In genomic region chr2:110229143-110230087, GRCm38 (mm10) we compare ENCODE assay signal across 8 mouse cellular contexts.
A peak's percentile ranks its signal among the peaks of the same experiment; 100 is the strongest.
DNase-seq lines count a peak whose midpoint lies in the region; ATAC-seq and TF ChIP-seq lines count a peak whose summit lies in the region.

No protein-coding gene starts in this region.

- peak; percentile 86 for ATAC-seq in hindbrain, postnatal 0 days
- peak; percentile 74; the same call in 1 of the 2 replicates for ATAC-seq in stomach, embryonic 14.5 days (ENCODE audit: insufficient number of reproducible peaks, insufficient read depth, low FRiP score, low read depth)

- H3K9me3 ChIP-seq in hindbrain, postnatal 0 days (ENCODE audit: low read length), result no peaks in the 10 kb centered on the region
- H3K9me3 ChIP-seq in megakaryocyte, embryonic 14.5 days, result no peaks in the 10 kb centered on the region
- H3K9me3 ChIP-seq in stomach, embryonic 14.5 days (ENCODE audit: control insufficient read depth, low read depth, low read length), result no peaks in the 10 kb centered on the region

- TF ChIP-seq CTCF in gastrocnemius, adult 2 months (IDR thresholded peaks at IDR 0.05), result peak; percentile 85
- TF ChIP-seq CTCF in hindbrain, postnatal 0 days (IDR thresholded peaks at IDR 0.05; ENCODE audit: low read depth), result peak; percentile 90

- H3K4me1 ChIP-seq in hindbrain, postnatal 0 days (ENCODE audit: insufficient read depth, low read length), result no peaks in the 10 kb centered on the region
- peaks cover 11% of the 10 kb centered on the region for H3K4me1 ChIP-seq in megakaryocyte, embryonic 14.5 days
- H3K4me1 ChIP-seq in stomach, embryonic 14.5 days (ENCODE audit: control insufficient read depth, insufficient read depth, low read length), result no peaks in the 10 kb centered on the region

- 39% methylated on average over 15 of the region's 15 CpGs for WGBS in hindbrain, postnatal 0 days
- WGBS in stomach, embryonic 14.5 days, result 29% methylated on average over 15 of the region's 15 CpGs

- intact Hi-C loops in gastrocnemius, adult 2 months (cut with DNase I), result loop anchor here (1.0 to 5.0 kb wide), 2 partner anchors 133 to 336 kb away; partner anchors contain the start of gene Fibin

- no peaks in the 10 kb centered on the region for H3K27me3 ChIP-seq in hindbrain, postnatal 0 days (ENCODE audit: insufficient read depth, low read length)
- H3K27me3 ChIP-seq in megakaryocyte, embryonic 14.5 days (replicated peaks), result no peaks in the 10 kb centered on the region
- no peaks in the 10 kb centered on the region for H3K27me3 ChIP-seq in stomach, embryonic 14.5 days (ENCODE audit: control insufficient read depth, insufficient read depth, low read length)

- H3K27ac ChIP-seq in gastrocnemius, adult 2 months, result no peak overlapping the region
- H3K27ac ChIP-seq in hindbrain, postnatal 0 days, result no peak overlapping the region
- no peak overlapping the region; the same call in 1 of the 2 replicates for H3K27ac ChIP-seq in stomach, embryonic 14.5 days (ENCODE audit: low read length)

- no peak overlapping the region for H3K4me3 ChIP-seq in gastrocnemius, adult 2 months
- H3K4me3 ChIP-seq in hindbrain, postnatal 0 days (ENCODE audit: low read length), result no peak overlapping the region
- H3K4me3 ChIP-seq in megakaryocyte, embryonic 14.5 days (replicated peaks), result peak overlapping the region; percentile 15
- H3K4me3 ChIP-seq in stomach, embryonic 14.5 days (ENCODE audit: low read depth, low read length), result no peak overlapping the region

- H3K9ac ChIP-seq in hindbrain, postnatal 0 days (replicated peaks; ENCODE audit: low read length), result no peak overlapping the region
- no peak overlapping the region for H3K9ac ChIP-seq in stomach, embryonic 14.5 days (replicated peaks; ENCODE audit: low read depth, low read length)

- H3K36me3 ChIP-seq in hindbrain, postnatal 0 days (ENCODE audit: insufficient read depth, low read length), result no peaks in the 10 kb centered on the region
- H3K36me3 ChIP-seq in megakaryocyte, embryonic 14.5 days (replicated peaks; ENCODE audit: low read length), result no peaks in the 10 kb centered on the region
- H3K36me3 ChIP-seq in stomach, embryonic 14.5 days (ENCODE audit: control insufficient read depth, insufficient read depth, low read length), result no peaks in the 10 kb centered on the region

- peak overlapping the region; percentile 30 for H3K4me2 ChIP-seq in hindbrain, postnatal 0 days (ENCODE audit: low read depth, low read length)
- H3K4me2 ChIP-seq in stomach, embryonic 14.5 days (replicated peaks; ENCODE audit: low read depth, low read length), result no peak overlapping the region

- DNase-seq in adrenal gland, postnatal 14 days, result peak; percentile 72
- DNase-seq in adrenal gland, postnatal 25 days, result no peak
- DNase-seq in cerebellum, adult 9-10 months, result peak; percentile 59
- DNase-seq in gastrocnemius, adult 2 months, result peak; percentile 43
- DNase-seq in hindbrain, postnatal 0 days (ENCODE audit: low spot score), result peak; percentile 94
- peak; percentile 29 to 42 for DNase-seq in layer of hippocampus, postnatal 36 days
